Mouse (Mus musculus): ENCODE results near the gene Actr3.
A peak's percentile ranks its signal among the peaks of the same experiment; 100 is the strongest.

The Actr3 gene

GRCm38 (mm10) chr1:125435369-125436135, at the start of gene Actr3:
Gene Actr3 (minus strand): TSS chr1:125435727.
- ATAC-seq (ENCODE audit: insufficient number of reproducible peaks, low FRiP score, low TSS enrichment) = peak; percentile 91

GRCm38 (mm10) chr1:125482459-125483287, 47.1 kb upstream of the Actr3 start:
- no peak for ATAC-seq (ENCODE audit: insufficient number of reproducible peaks, low FRiP score, low TSS enrichment)

GRCm38 (mm10) chr1:125481842-125482241, 46.3 kb upstream of the Actr3 start:
- no peak for ATAC-seq (ENCODE audit: insufficient number of reproducible peaks, low FRiP score, low TSS enrichment)

GRCm38 (mm10) chr1:125478588-125478987, 43.1 kb upstream of the Actr3 start:
- ATAC-seq (ENCODE audit: insufficient number of reproducible peaks, low FRiP score, low TSS enrichment) = no peak

GRCm38 (mm10) chr1:125475961-125476682, 40.6 kb upstream of the Actr3 start:
- no peak for ATAC-seq (ENCODE audit: insufficient number of reproducible peaks, low FRiP score, low TSS enrichment)

- ATAC-seq (ENCODE audit: insufficient number of reproducible peaks, low FRiP score, low TSS enrichment) = no peak
Observed at GRCm38 (mm10) chr1:125473866-125474265, 38.3 kb upstream of the Actr3 start.

GRCm38 (mm10) chr1:125473126-125473666, 37.7 kb upstream of the Actr3 start:
- no peak for ATAC-seq (ENCODE audit: insufficient number of reproducible peaks, low FRiP score, low TSS enrichment)

GRCm38 (mm10) chr1:125470805-125471648, 35.5 kb upstream of the Actr3 start:
- ATAC-seq (ENCODE audit: insufficient number of reproducible peaks, low FRiP score, low TSS enrichment) = no peak

GRCm38 (mm10) chr1:125467936-125468335, 32.4 kb upstream of the Actr3 start:
- ATAC-seq (ENCODE audit: insufficient number of reproducible peaks, low FRiP score, low TSS enrichment) = no peak

- no peak for ATAC-seq (ENCODE audit: insufficient number of reproducible peaks, low FRiP score, low TSS enrichment)
Observed at GRCm38 (mm10) chr1:125466621-125467257, 31.2 kb upstream of the Actr3 start.

GRCm38 (mm10) chr1:125464011-125464410, 28.5 kb upstream of the Actr3 start:
- no peak for ATAC-seq (ENCODE audit: insufficient number of reproducible peaks, low FRiP score, low TSS enrichment)

GRCm38 (mm10) chr1:125463349-125463748, 27.8 kb upstream of the Actr3 start:
- no peak for ATAC-seq (ENCODE audit: insufficient number of reproducible peaks, low FRiP score, low TSS enrichment)

- no peak for ATAC-seq (ENCODE audit: insufficient number of reproducible peaks, low FRiP score, low TSS enrichment)
Observed at GRCm38 (mm10) chr1:125462917-125463316, 27.4 kb upstream of the Actr3 start.

- ATAC-seq (ENCODE audit: insufficient number of reproducible peaks, low FRiP score, low TSS enrichment) = peak; percentile 82
Observed at GRCm38 (mm10) chr1:125458531-125458930, 23.0 kb upstream of the Actr3 start.

- no peak for ATAC-seq (ENCODE audit: insufficient number of reproducible peaks, low FRiP score, low TSS enrichment)
Observed at GRCm38 (mm10) chr1:125455128-125455527, 19.6 kb upstream of the Actr3 start.

- no peak for ATAC-seq (ENCODE audit: insufficient number of reproducible peaks, low FRiP score, low TSS enrichment)
Observed at GRCm38 (mm10) chr1:125450282-125451000, 14.9 kb upstream of the Actr3 start.

GRCm38 (mm10) chr1:125447926-125448325, 12.4 kb upstream of the Actr3 start:
- no peak for ATAC-seq (ENCODE audit: insufficient number of reproducible peaks, low FRiP score, low TSS enrichment)

- no peak for ATAC-seq (ENCODE audit: insufficient number of reproducible peaks, low FRiP score, low TSS enrichment)
Observed at GRCm38 (mm10) chr1:125441679-125442078, 6.2 kb upstream of the Actr3 start.

- no peak for ATAC-seq (ENCODE audit: insufficient number of reproducible peaks, low FRiP score, low TSS enrichment)
Observed at GRCm38 (mm10) chr1:125441251-125441650, 5.7 kb upstream of the Actr3 start.
